Mouse (Mus musculus): Measurements from ENCODE around the gene Mettl21e.
"Not testable (repeated sequence)": the region's sequence is repeated elsewhere in the genome, so short reads cannot be mapped to it uniquely, and the experiment has no call there.

Mettl21e gene

DNA sequence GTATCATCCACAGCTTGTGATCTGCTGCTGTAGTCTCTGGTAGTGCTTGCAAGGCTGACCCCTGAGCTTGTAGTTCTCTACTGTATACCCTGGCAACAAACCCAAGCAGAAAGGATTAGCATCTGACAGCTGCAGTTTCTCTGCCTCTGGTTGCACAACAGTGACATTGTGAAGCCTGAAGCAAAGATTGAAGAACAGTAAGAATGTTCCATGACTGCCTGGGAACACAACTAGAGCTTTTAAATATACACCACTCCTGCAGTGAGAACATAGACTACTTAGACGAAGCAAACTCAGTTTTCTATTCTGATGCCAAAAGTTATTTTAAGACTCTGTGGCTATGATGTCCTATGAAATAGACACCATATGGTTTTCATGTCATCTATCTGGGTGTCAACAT is at the start of gene Mettl21e:
Gene Mettl21e, minus strand, starts transcription at position 86 of the 400 bp plus-strand sequence.
- DNase-seq: no peak

DNA sequence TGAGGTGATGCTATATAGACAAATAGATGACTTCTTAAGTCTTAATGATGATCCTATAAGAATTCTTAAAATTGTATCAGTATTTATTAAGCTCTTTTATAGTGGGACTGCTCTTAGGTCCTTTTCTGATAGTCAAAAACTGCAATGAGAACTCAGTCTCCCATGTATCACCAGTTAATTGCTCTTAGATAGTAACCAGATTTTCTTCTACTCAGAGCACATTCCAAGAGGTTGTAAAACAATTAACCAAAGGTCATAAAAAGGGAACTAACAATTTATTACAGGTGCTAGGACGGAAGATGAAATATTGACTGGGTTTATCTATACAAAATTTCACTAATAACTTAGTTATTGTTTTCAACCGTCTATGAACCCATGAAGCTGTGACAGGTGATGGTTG is 21.7 kb upstream of the Mettl21e start:
- DNase-seq: not testable (repeated sequence)

- no peak for DNase-seq
These were observed 21.2 kb upstream of the Mettl21e start for GRCm38 (mm10) chr1:44239969-44240368.

GRCm38 (mm10) chr1:44237305-44237704 is 18.5 kb upstream of the Mettl21e start:
- DNase-seq: no peak

- DNase-seq: no peak
These were observed 16.6 kb upstream of the Mettl21e start for GRCm38 (mm10) chr1:44235311-44235710.

- DNase-seq: not testable (repeated sequence)
These were observed 15.8 kb upstream of the Mettl21e start for GRCm38 (mm10) chr1:44234531-44234930.

- DNase-seq: no peak
These were observed 10.3 kb upstream of the Mettl21e start for GRCm38 (mm10) chr1:44229044-44229443.

DNA sequence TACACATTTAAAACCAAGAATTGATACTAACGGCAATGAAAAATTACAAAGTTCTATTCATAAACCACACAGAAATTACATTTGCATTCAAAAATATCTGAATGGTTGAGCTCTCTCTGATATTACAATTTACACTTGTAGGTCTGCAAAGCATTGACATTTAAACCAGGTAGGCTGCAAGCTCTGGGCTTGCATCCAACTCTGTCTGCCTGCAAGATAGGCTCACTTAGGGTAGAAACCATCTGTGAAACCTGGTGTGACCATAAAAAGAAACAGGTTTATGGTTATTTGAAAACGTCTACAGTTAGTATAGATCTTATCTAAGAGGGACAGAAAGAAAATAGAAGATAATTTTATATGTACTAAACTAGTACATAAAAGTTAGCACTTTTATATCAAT is 1.6 kb downstream of the Mettl21e start:
- no peak for DNase-seq

DNA sequence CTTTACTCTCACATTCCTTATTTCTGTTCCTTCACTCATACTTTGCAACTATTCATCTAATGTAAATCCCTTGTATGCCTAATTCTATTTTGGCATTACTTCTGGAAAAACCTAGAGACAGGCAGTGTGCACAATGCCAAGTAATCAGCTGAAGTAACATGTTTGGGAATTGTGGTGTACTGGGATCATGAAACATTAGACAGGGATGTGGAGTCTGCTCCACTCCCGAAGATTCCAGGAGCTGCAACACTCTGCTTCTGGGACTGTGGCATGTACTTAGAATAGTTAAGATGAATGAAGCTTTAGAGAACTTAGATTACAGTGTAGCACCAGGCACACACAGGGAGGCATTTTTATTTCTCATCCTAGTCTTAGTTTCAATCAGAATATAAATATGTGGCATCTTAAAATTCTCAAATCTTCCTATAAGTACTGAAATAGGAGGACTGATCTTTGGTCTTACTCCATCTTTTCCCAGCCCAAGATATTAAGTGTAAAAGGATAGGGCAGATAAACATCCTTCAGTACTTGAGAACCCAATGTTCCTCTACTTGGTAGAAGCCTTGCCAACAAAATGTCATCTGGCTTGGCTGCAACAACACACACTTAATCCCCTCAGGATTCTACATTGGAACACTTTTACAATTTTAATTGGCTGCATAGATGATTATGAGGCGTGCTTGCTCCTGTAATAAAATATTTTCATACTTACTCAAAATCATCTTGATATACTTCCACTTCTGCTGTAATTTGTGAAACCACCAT is 2.2 kb downstream of the Mettl21e start:
- DNase-seq: no peak

GRCm38 (mm10) chr1:44214443-44214842 is 4.3 kb downstream of the Mettl21e start:
- DNase-seq: no peak

GRCm38 (mm10) chr1:44202876-44203275 is 15.9 kb downstream of the Mettl21e start:
- DNase-seq: no peak

GRCm38 (mm10) chr1:44198273-44199171 is 20.2 kb downstream of the Mettl21e start:
- no peak for DNase-seq

DNA sequence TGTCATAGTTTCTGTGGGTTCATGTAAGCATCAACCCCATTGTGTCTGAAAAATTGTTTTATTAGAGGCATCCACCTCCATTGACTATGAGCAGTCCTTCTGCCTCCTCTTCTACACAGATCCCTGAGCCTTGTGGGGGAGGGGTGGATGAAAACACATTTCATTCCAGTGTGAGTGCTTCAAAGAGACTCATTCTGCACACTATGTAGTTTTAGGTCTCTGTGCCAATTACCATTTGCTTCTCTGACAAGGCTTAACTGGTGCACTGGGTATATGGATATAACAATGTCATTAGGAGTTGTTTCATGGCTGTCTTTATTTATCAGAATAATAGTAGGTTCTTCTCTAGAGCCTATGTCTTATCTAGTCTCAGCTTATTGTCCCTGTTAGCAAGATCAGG is 32.4 kb downstream of the Mettl21e start:
- DNase-seq: no peak

GRCm38 (mm10) chr1:44178086-44178485 is 40.7 kb downstream of the Mettl21e start:
- DNase-seq: no peak

DNA sequence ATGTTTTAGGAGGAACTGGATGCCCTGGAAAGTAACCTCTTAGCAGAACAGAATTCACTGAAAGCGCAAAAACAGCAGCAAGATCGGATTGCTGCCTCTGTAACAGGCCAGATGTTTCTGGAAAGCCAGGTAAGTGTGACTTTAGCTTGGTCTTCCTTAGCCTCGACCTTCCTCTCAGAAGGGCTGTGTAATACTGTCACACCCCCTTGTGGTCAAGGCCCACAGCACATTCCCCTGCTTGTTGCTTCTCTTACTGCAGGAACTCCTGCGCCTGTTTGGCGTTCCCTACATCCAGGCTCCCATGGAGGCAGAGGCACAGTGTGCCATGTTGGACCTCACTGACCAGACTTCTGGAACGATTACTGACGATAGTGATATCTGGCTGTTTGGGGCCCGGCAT is 44.9 kb downstream of the Mettl21e start:
- no peak for DNase-seq

DNA sequence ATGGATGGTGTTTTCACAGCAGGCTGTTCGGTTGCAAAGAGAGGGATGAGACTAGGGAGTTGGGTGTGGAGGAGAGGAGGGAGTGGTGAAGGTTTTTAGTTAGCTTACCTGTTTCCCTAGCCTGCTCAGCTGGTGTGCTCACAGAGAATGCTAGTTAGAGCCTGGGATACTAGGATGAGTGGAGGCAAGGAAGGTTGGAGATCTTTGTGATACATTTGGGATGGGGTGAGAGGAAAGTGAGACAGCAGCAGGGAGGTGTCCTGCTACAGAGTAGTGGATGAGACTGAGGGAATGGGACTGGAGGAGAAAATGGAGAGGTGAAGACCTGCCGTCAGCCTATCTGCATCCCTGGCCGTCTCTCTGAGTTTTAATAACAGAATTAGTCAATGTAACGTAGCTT is 46.1 kb downstream of the Mettl21e start:
- no peak for DNase-seq

- DNase-seq: no peak
These were observed 50.8 kb downstream of the Mettl21e start for GRCm38 (mm10) chr1:44167859-44168383.

GRCm38 (mm10) chr1:44162389-44162788 is 56.4 kb downstream of the Mettl21e start:
- DNase-seq: no peak

GRCm38 (mm10) chr1:44161818-44162217 is 56.9 kb downstream of the Mettl21e start:
- no peak for DNase-seq

DNA sequence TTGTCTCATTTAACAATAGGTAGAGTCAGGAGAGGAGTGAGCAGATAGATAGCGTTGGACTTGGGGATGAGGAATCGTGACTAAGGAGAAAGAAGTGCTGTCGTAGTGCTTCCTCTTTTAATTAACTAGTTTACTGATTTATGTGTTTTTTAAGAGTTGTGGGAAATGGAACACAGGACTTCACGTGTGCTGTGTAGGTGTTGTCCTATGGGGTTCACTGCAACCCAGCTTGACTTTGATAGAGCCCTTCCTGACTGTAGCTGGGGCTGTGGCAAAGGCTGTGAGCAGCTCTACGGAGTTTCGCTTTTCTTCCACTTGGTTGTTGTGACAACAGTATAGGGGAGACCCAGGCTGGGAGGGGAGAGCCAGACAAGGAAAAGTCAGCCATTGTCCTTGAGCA is 60.4 kb downstream of the Mettl21e start:
- DNase-seq: no peak

GRCm38 (mm10) chr1:44155287-44155686 is 63.5 kb downstream of the Mettl21e start:
- DNase-seq: no peak

All from liver (tissue).